Mouse (Mus musculus): ENCODE measurements at regions not wholly inside any gene's neighbourhood (a gene's known extent, or its start where the extent isn't known, plus 50 kb on each side); places are given as distances from the start of the nearest gene placed in this dataset.

- 85% methylated on average over 5 of the region's 5 CpGs for WGBS
These were observed 146.0 kb upstream of the Smarcad1 start for GRCm38 (mm10) chr6:64896420-64896819.

More at GRCm38 (mm10) chr6:64896420-64896819, 146.0 kb upstream of the Smarcad1 start:
- no peak for TF ChIP-seq CTCF (IDR thresholded peaks at IDR 0.05; ENCODE audit: low read depth)
- no peak overlapping the region for H3K27ac ChIP-seq
- H3K4me3 ChIP-seq (ENCODE audit: low read length) = no peak overlapping the region
- H3K9ac ChIP-seq (replicated peaks; ENCODE audit: low read length) = no peak overlapping the region
- H3K4me2 ChIP-seq (ENCODE audit: low read depth, low read length) = no peak overlapping the region
- no peak for DNase-seq (ENCODE audit: low spot score)
- H3K9me3 ChIP-seq (ENCODE audit: low read length) = no peaks in the 10 kb centered on the region
- no peaks in the 10 kb centered on the region for H3K36me3 ChIP-seq (ENCODE audit: insufficient read depth, low read length)
- no peaks in the 10 kb centered on the region for H3K27me3 ChIP-seq (ENCODE audit: insufficient read depth, low read length)
- no peak for ATAC-seq
- no peaks in the 10 kb centered on the region for H3K4me1 ChIP-seq (ENCODE audit: insufficient read depth, low read length)

All from hindbrain, postnatal 0 days (tissue).